In the genomic region with DNA sequence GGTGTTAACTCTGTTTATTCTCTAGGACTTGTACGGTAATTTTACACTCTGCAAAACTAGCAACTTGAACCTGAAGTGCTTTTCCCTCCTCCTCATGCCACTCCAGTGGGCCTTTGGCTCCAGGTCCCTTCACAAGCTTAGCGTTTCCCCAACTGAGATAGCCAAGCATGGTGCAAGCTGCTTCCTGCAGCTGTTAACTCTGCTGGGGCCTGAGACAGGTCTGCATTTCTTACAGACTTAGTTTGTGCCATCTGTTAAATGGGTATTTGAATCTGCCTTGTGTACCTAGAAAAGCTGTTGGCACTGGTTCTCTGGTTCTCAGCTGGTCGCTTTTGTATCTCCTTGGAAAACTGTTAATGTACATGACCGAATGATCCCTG, we compare ENCODE assay signal across 8 mouse cellular contexts.
DNase-seq lines count a peak whose midpoint lies in the region; ATAC-seq lines count a peak whose summit lies in the region.

No protein-coding gene starts in this region.

- H3K4me2 ChIP-seq in forebrain, embryonic 12.5 days = peak overlapping the region; percentile 79
- peak overlapping the region; percentile 78 for H3K4me2 ChIP-seq in liver, embryonic 13.5 days
- H3K4me2 ChIP-seq in stomach, embryonic 14.5 days (replicated peaks; ENCODE audit: low read depth, low read length) = peak overlapping the region; percentile 54

- peaks cover 8% of the 10 kb centered on the region for H3K27me3 ChIP-seq in forebrain, embryonic 12.5 days
- H3K27me3 ChIP-seq in liver, embryonic 13.5 days = 0 out of 2 replicates have a peak, but pooled peaks cover 8% of the 10 kb centered on the region
- H3K27me3 ChIP-seq in stomach, embryonic 14.5 days (ENCODE audit: control insufficient read depth, insufficient read depth, low read length) = no peaks in the 10 kb centered on the region

- H3K4me3 ChIP-seq in forebrain, embryonic 12.5 days (replicated peaks) = peak overlapping the region; percentile 42
- H3K4me3 ChIP-seq in liver, embryonic 13.5 days (replicated peaks) = peak overlapping the region; percentile 50; the same call in 1 of the 2 replicates
- H3K4me3 ChIP-seq in stomach, embryonic 14.5 days (ENCODE audit: low read depth, low read length) = no peak overlapping the region; the same call in 1 of the 2 replicates

- peaks cover 33% of the 10 kb centered on the region for H3K4me1 ChIP-seq in forebrain, embryonic 12.5 days
- peaks cover 29% of the 10 kb centered on the region for H3K4me1 ChIP-seq in liver, embryonic 13.5 days (replicated peaks)
- peaks cover 34% of the 10 kb centered on the region for H3K4me1 ChIP-seq in stomach, embryonic 14.5 days (ENCODE audit: control insufficient read depth, insufficient read depth, low read length)

- DNase-seq in lung, adult 18-20 months = peak; percentile 22 to 32
- no peak for DNase-seq in lung, postnatal 4 days
- no peak for DNase-seq in liver, embryonic 13.5 days
- no peak for DNase-seq in frontal cortex, postnatal 36 days (ENCODE audit: low spot score in 2 of 2)
- DNase-seq in spleen, adult 18-20 months = no peak
- no peak for DNase-seq in layer of hippocampus, postnatal 14 days (ENCODE audit: low spot score in 2 of 2)

- ATAC-seq in forebrain, embryonic 12.5 days (ENCODE audit: low FRiP score) = no peak
- no peak for ATAC-seq in liver, embryonic 13.5 days (ENCODE audit: low read depth)
- no peak for ATAC-seq in stomach, embryonic 14.5 days (ENCODE audit: insufficient number of reproducible peaks, insufficient read depth, low FRiP score, low read depth)

- no peaks in the 10 kb centered on the region for H3K36me3 ChIP-seq in forebrain, embryonic 12.5 days (replicated peaks)
- no peaks in the 10 kb centered on the region for H3K36me3 ChIP-seq in liver, embryonic 13.5 days
- no peaks in the 10 kb centered on the region for H3K36me3 ChIP-seq in stomach, embryonic 14.5 days (ENCODE audit: control insufficient read depth, insufficient read depth, low read length)

- WGBS in forebrain, embryonic 12.5 days = 58% methylated on average over 4 of the region's 4 CpGs
- WGBS in liver, embryonic 13.5 days (ENCODE audit: insufficient replicate concordance) = 44% methylated on average over 4 of the region's 4 CpGs
- WGBS in stomach, embryonic 14.5 days = 49% methylated on average over 4 of the region's 4 CpGs

- 0 out of 2 replicates have a peak overlapping the region, but pooled peaks have one; percentile 60 for H3K9ac ChIP-seq in forebrain, embryonic 12.5 days
- H3K9ac ChIP-seq in liver, embryonic 13.5 days = no peak overlapping the region
- no peak overlapping the region for H3K9ac ChIP-seq in stomach, embryonic 14.5 days (replicated peaks; ENCODE audit: low read depth, low read length)

- H3K27ac ChIP-seq in forebrain, embryonic 12.5 days = peak overlapping the region; percentile 94
- peak overlapping the region; percentile 74 for H3K27ac ChIP-seq in liver, embryonic 13.5 days
- peak overlapping the region; percentile 91 for H3K27ac ChIP-seq in stomach, embryonic 14.5 days (ENCODE audit: low read length)

- H3K9me3 ChIP-seq in forebrain, embryonic 12.5 days = no peaks in the 10 kb centered on the region
- no peaks in the 10 kb centered on the region for H3K9me3 ChIP-seq in liver, embryonic 13.5 days (replicated peaks)
- no peaks in the 10 kb centered on the region for H3K9me3 ChIP-seq in stomach, embryonic 14.5 days (ENCODE audit: control insufficient read depth, low read depth, low read length)

Comparison
In these comparisons a context has a peak if more than half of its experiments do, and no peak if none do; other contexts are left out.
1. DNase-seq: peak in lung, adult 18-20 months (2 of 2); none in lung, postnatal 4 days (0 of 2), liver, embryonic 13.5 days (single experiment), frontal cortex, postnatal 36 days (0 of 2), spleen, adult 18-20 months (0 of 2) and layer of hippocampus, postnatal 14 days (0 of 2).
2. Peak in every context shown above with its lines, with median percentiles within 50 percentile points of each other: H3K27ac ChIP-seq and H3K4me2 ChIP-seq.